In genomic region chr13:63815931-63816330, GRCm38 (mm10) we compare ENCODE assay signal across 8 mouse cellular contexts. TPM values are rescaled to one million over a fixed set of nuclear protein-coding genes. Genes with fewer than 3 reads are reported as not detected.
DNase-seq lines count a peak whose midpoint lies in the region; ATAC-seq and TF ChIP-seq lines count a peak whose summit lies in the region.

No protein-coding gene starts in this region.

- no peaks in the 10 kb centered on the region for H3K27me3 ChIP-seq in hindbrain, embryonic 13.5 days
- no peaks in the 10 kb centered on the region for H3K27me3 ChIP-seq in midbrain, postnatal 0 days (ENCODE audit: insufficient read depth, low read length)

- ATAC-seq in hindbrain, embryonic 13.5 days (ENCODE audit: low FRiP score) = no peak
- no peak for ATAC-seq in midbrain, postnatal 0 days (ENCODE audit: low FRiP score)

- H3K9me3 ChIP-seq in hindbrain, embryonic 13.5 days = no peaks in the 10 kb centered on the region
- H3K9me3 ChIP-seq in midbrain, postnatal 0 days (ENCODE audit: low read length) = no peaks in the 10 kb centered on the region

- H3K4me1 ChIP-seq in hindbrain, embryonic 13.5 days (replicated peaks) = peaks cover 19% of the 10 kb centered on the region
- H3K4me1 ChIP-seq in midbrain, postnatal 0 days (ENCODE audit: insufficient read depth, low read length) = no peaks in the 10 kb centered on the region

- H3K27ac ChIP-seq in layer of hippocampus, adult 2 months = peak overlapping the region; percentile 97
- H3K27ac ChIP-seq in hindbrain, embryonic 13.5 days = no peak overlapping the region; the same call in 1 of the 2 replicates
- H3K27ac ChIP-seq in midbrain, postnatal 0 days (ENCODE audit: low read depth, low read length) = peak overlapping the region; percentile 88; the same call in 1 of the 2 replicates

- peak overlapping the region; percentile 72 for H3K4me3 ChIP-seq in layer of hippocampus, adult 2 months
- H3K4me3 ChIP-seq in hindbrain, embryonic 13.5 days = peak overlapping the region; percentile 63
- peak overlapping the region; percentile 57 for H3K4me3 ChIP-seq in midbrain, postnatal 0 days (ENCODE audit: low read depth, low read length)

- peak overlapping the region; percentile 66 for H3K4me2 ChIP-seq in hindbrain, embryonic 13.5 days
- peak overlapping the region; percentile 74 for H3K4me2 ChIP-seq in midbrain, postnatal 0 days (ENCODE audit: low read depth, low read length, poor library complexity, severe bottlenecking)

- DNase-seq in layer of hippocampus, adult 2 months (ENCODE audit: low spot score in 2 of 2) = no peak
- DNase-seq in layer of hippocampus, postnatal 36 days = no peak
- peak; percentile 20 for DNase-seq in brain, adult 2 months (ENCODE audit: low read depth, low spot score)
- DNase-seq in midbrain, postnatal 0 days (ENCODE audit: low spot score) = no peak
- DNase-seq in spleen, postnatal 14 days (ENCODE audit: low spot score in 2 of 2) = no peak
- no peak for DNase-seq in embryo, embryonic 9.5 days (ENCODE audit: extremely low spot score)
- DNase-seq in embryo, embryonic 10.5 days (ENCODE audit: low spot score) = no peak

- TF ChIP-seq CTCF in layer of hippocampus, adult 2 months (conservative IDR thresholded peaks at IDR 0.05) = no peak
- no peak for TF ChIP-seq CTCF in midbrain, postnatal 0 days (IDR thresholded peaks at IDR 0.05)

- peak overlapping the region; percentile 84 for H3K9ac ChIP-seq in hindbrain, embryonic 13.5 days
- peak overlapping the region; percentile 67 for H3K9ac ChIP-seq in midbrain, postnatal 0 days (replicated peaks; ENCODE audit: low read length, poor library complexity, severe bottlenecking)

- H3K36me3 ChIP-seq in hindbrain, embryonic 13.5 days = peaks cover 2% of the 10 kb centered on the region; the same call in 1 of the 2 replicates
- H3K36me3 ChIP-seq in midbrain, postnatal 0 days (ENCODE audit: insufficient read depth, low read length) = no peaks in the 10 kb centered on the region

RNA-seq across cellular contexts. Expression of gene Ercc6l2, which starts 0.9 kb away (rescaled TPM):
- total RNA-seq in layer of hippocampus, adult 2 months (2021) = 10 to 100 TPM; 19.6 to 21.1 TPM
- total RNA-seq in layer of hippocampus, postnatal 36 days (2021) = 10 to 100 TPM; 17.4 to 19.4 TPM
- 17.3 and 18.2 TPM in 2 replicates for polyA plus RNA-seq in hindbrain, embryonic 13.5 days (2015; fragmentation: Nextera tagmentation; extraction: Ambion mirVana)
- total RNA-seq in midbrain, postnatal 0 days (2014; rRNA removed) = 13.5 and 16.7 TPM in 2 replicates
- polyA plus RNA-seq in midbrain, postnatal 0 days (2015; fragmentation: Nextera tagmentation; extraction: Ambion mirVana) = 10.9 and 11.8 TPM in 2 replicates
